Mouse (Mus musculus): ENCODE measurements around the gene Exosc5. TPM values are rescaled to one million over a fixed set of nuclear protein-coding genes. Genes with fewer than 3 reads are reported as not detected.

Gene Exosc5
- polyA plus RNA-seq, 1 experiment, result 64.7 TPM

- Histone ChIP-seq H3K36me3 (ENCODE audit: control insufficient read depth, insufficient read depth, low read length) (no peaks in the 10 kb centered on the region; the same call in 1 of the 2 replicates), H3K27ac (ENCODE audit: insufficient read depth, low read depth, low read length) (no peak overlapping the region), H3K27me3 (ENCODE audit: control insufficient read depth, insufficient read depth, low read length) (no peaks in the 10 kb centered on the region), H3K4me3 (ENCODE audit: low read depth, low read length) (no peak overlapping the region), H3K4me1 (ENCODE audit: control insufficient read depth, insufficient read depth, insufficient read length, low read length) (no peaks in the 10 kb centered on the region; the same call in 1 of the 2 replicates)
- 66% methylated on average over 8 of the region's 8 CpGs for WGBS
- TF ChIP-seq POLR2A (IDR thresholded peaks at IDR 0.05; ENCODE audit: low read depth, low read length) (no peak), CTCF (IDR thresholded peaks at IDR 0.05; ENCODE audit: extremely low read depth, insufficient read length, insufficient replicate concordance, low read depth, low read length) (no peak)
These were observed 35.1 kb downstream of the Exosc5 start for GRCm38 (mm10) chr7:25694104-25694503.

GRCm38 (mm10) chr7:25699851-25700250, 40.9 kb downstream of the Exosc5 start:
- Histone ChIP-seq H3K4me1 (ENCODE audit: control insufficient read depth, insufficient read depth, insufficient read length, low read length) (peaks cover 4% of the 10 kb centered on the region), H3K4me3 (ENCODE audit: low read depth, low read length) (no peak overlapping the region), H3K27me3 (ENCODE audit: control insufficient read depth, insufficient read depth, low read length) (no peaks in the 10 kb centered on the region), H3K27ac (ENCODE audit: insufficient read depth, low read depth, low read length) (no peak overlapping the region), H3K36me3 (ENCODE audit: control insufficient read depth, insufficient read depth, low read length) (no peaks in the 10 kb centered on the region; the same call in 1 of the 2 replicates)
- 46% methylated on average over 13 of the region's 13 CpGs for WGBS
- TF ChIP-seq POLR2A (IDR thresholded peaks at IDR 0.05; ENCODE audit: low read depth, low read length) (no peak), CTCF (IDR thresholded peaks at IDR 0.05; ENCODE audit: extremely low read depth, insufficient read length, insufficient replicate concordance, low read depth, low read length) (no peak)

GRCm38 (mm10) chr7:25700732-25701131, 41.8 kb downstream of the Exosc5 start:
- Histone ChIP-seq H3K4me1 (ENCODE audit: control insufficient read depth, insufficient read depth, insufficient read length, low read length) (peaks cover 4% of the 10 kb centered on the region), H3K27ac (ENCODE audit: insufficient read depth, low read depth, low read length) (no peak overlapping the region), H3K27me3 (ENCODE audit: control insufficient read depth, insufficient read depth, low read length) (no peaks in the 10 kb centered on the region), H3K4me3 (ENCODE audit: low read depth, low read length) (no peak overlapping the region), H3K36me3 (ENCODE audit: control insufficient read depth, insufficient read depth, low read length) (no peaks in the 10 kb centered on the region; the same call in 1 of the 2 replicates)
- TF ChIP-seq CTCF (IDR thresholded peaks at IDR 0.05; ENCODE audit: extremely low read depth, insufficient read length, insufficient replicate concordance, low read depth, low read length) (peak; percentile 37; the same call in 1 of the 2 replicates), POLR2A (IDR thresholded peaks at IDR 0.05; ENCODE audit: low read depth, low read length) (no peak)
- WGBS, result 81% methylated on average over 12 of the region's 12 CpGs

GRCm38 (mm10) chr7:25702350-25702749, 43.4 kb downstream of the Exosc5 start:
- 99% methylated on average over 2 of the region's 2 CpGs for WGBS
- H3K4me1 ChIP-seq (ENCODE audit: control insufficient read depth, insufficient read depth, insufficient read length, low read length), result peaks cover 9% of the 10 kb centered on the region
- no peak for TF ChIP-seq CTCF (IDR thresholded peaks at IDR 0.05; ENCODE audit: extremely low read depth, insufficient read length, insufficient replicate concordance, low read depth, low read length)
- TF ChIP-seq POLR2A (IDR thresholded peaks at IDR 0.05; ENCODE audit: low read depth, low read length), result no peak
- H3K4me3 ChIP-seq (ENCODE audit: low read depth, low read length), result no peak overlapping the region
- no peaks in the 10 kb centered on the region for H3K36me3 ChIP-seq (ENCODE audit: control insufficient read depth, insufficient read depth, low read length)
- no peak overlapping the region for H3K27ac ChIP-seq (ENCODE audit: insufficient read depth, low read depth, low read length)
- H3K27me3 ChIP-seq (ENCODE audit: control insufficient read depth, insufficient read depth, low read length), result no peaks in the 10 kb centered on the region

GRCm38 (mm10) chr7:25703793-25704494, 45.0 kb downstream of the Exosc5 start:
- H3K27me3 ChIP-seq (ENCODE audit: control insufficient read depth, insufficient read depth, low read length), result no peaks in the 10 kb centered on the region
- WGBS, result 30% methylated on average over 10 of the region's 10 CpGs
- no peak overlapping the region for H3K4me3 ChIP-seq (ENCODE audit: low read depth, low read length)
- TF ChIP-seq CTCF (IDR thresholded peaks at IDR 0.05; ENCODE audit: extremely low read depth, insufficient read length, insufficient replicate concordance, low read depth, low read length) (no peak), POLR2A (IDR thresholded peaks at IDR 0.05; ENCODE audit: low read depth, low read length) (no peak)
- H3K36me3 ChIP-seq (ENCODE audit: control insufficient read depth, insufficient read depth, low read length), result no peaks in the 10 kb centered on the region
- peaks cover 11% of the 10 kb centered on the region for H3K4me1 ChIP-seq (ENCODE audit: control insufficient read depth, insufficient read depth, insufficient read length, low read length)
- no peak overlapping the region for H3K27ac ChIP-seq (ENCODE audit: insufficient read depth, low read depth, low read length)

GRCm38 (mm10) chr7:25704716-25705364, 45.9 kb downstream of the Exosc5 start:
- no peaks in the 10 kb centered on the region for H3K36me3 ChIP-seq (ENCODE audit: control insufficient read depth, insufficient read depth, low read length)
- 16% methylated on average over 36 of the region's 37 CpGs for WGBS
- TF ChIP-seq POLR2A (IDR thresholded peaks at IDR 0.05; ENCODE audit: low read depth, low read length) (no peak), CTCF (IDR thresholded peaks at IDR 0.05; ENCODE audit: extremely low read depth, insufficient read length, insufficient replicate concordance, low read depth, low read length) (no peak)
- no peak overlapping the region for H3K27ac ChIP-seq (ENCODE audit: insufficient read depth, low read depth, low read length)
- H3K27me3 ChIP-seq (ENCODE audit: control insufficient read depth, insufficient read depth, low read length), result no peaks in the 10 kb centered on the region
- H3K4me3 ChIP-seq (ENCODE audit: low read depth, low read length), result peak overlapping the region; percentile 38
- H3K4me1 ChIP-seq (ENCODE audit: control insufficient read depth, insufficient read depth, insufficient read length, low read length), result peaks cover 11% of the 10 kb centered on the region

- Histone ChIP-seq H3K4me1 (ENCODE audit: control insufficient read depth, insufficient read depth, insufficient read length, low read length) (peaks cover 15% of the 10 kb centered on the region), H3K27ac (ENCODE audit: insufficient read depth, low read depth, low read length) (peak overlapping the region; percentile 71), H3K27me3 (ENCODE audit: control insufficient read depth, insufficient read depth, low read length) (no peaks in the 10 kb centered on the region), H3K36me3 (ENCODE audit: control insufficient read depth, insufficient read depth, low read length) (no peaks in the 10 kb centered on the region), H3K4me3 (ENCODE audit: low read depth, low read length) (no peak overlapping the region)
- 31% methylated on average over 6 of the region's 6 CpGs for WGBS
- TF ChIP-seq CTCF (IDR thresholded peaks at IDR 0.05; ENCODE audit: extremely low read depth, insufficient read length, insufficient replicate concordance, low read depth, low read length) (no peak), POLR2A (IDR thresholded peaks at IDR 0.05; ENCODE audit: low read depth, low read length) (no peak)
These were observed 46.9 kb downstream of the Exosc5 start for GRCm38 (mm10) chr7:25705801-25706251.
